Mouse (Mus musculus) CH12.LX (cell line): ENCODE data around the gene St6gal1. TPM values are rescaled to one million over a fixed set of nuclear protein-coding genes. Genes with fewer than 3 reads are reported as not detected.

Experiments
- DNase-seq: peaks from one replicate; pipeline ENCODE4 v3.0.0-alpha.2; 2013; ENCODE audit errors: extremely low read depth
- H3K27ac ChIP-seq: 2 replicates; pipeline ENCODE4 v1.5.1; 2012; ENCODE audit warnings: low read depth, mild to moderate bottlenecking, control low read depth, moderate library complexity; ENCODE audit not compliant: insufficient read depth
- H3K27me3 ChIP-seq: replicated peaks from 2 replicates; pipeline ENCODE3; 2012; ENCODE audit warnings: inconsistent platforms
- H3K36me3 ChIP-seq, 2 experiments: replicated peaks in 1 of 2; 2 replicates each; pipeline versions ENCODE3 to v1.6.1; 2012; ENCODE audit warnings: inconsistent platforms in 1 of 2, low read length in 1 of 2, mild to moderate bottlenecking in 1 of 2, mixed read lengths in 1 of 2, moderate library complexity in 1 of 2; ENCODE audit not compliant: control insufficient read depth in 1 of 2, insufficient read depth in 1 of 2
- H3K4me1 ChIP-seq, 2 experiments: 2 replicates each; pipeline ENCODE4 v1.6.1; 2012; ENCODE audit warnings: inconsistent platforms in 1 of 2, moderate library complexity in 1 of 2; ENCODE audit not compliant: insufficient read depth in 2 of 2, control insufficient read depth in 1 of 2
- H3K4me2 ChIP-seq: 2 replicates; pipeline ENCODE4 v1.6.1; 2012; ENCODE audit warnings: low read depth, mild to moderate bottlenecking, control low read depth; ENCODE audit not compliant: poor library complexity, insufficient read depth, severe bottlenecking
- H3K4me3 ChIP-seq, 3 experiments: fragments of 150-350 bp in 1 of 3; sonication (generic) in 1 of 3; replicated peaks in 1 of 3; 2 replicates each; pipeline versions ENCODE3 to v1.5.1; 2011 to 2012; ENCODE audit warnings: low read depth in 2 of 3, low read length in 2 of 3, mild to moderate bottlenecking in 2 of 3, moderate library complexity in 2 of 3, control low read depth in 1 of 3, improper control_type of control experiment in 1 of 3, inconsistent platforms in 1 of 3, mixed read lengths in 1 of 3; ENCODE audit not compliant: poor library complexity in 1 of 3
- H3K79me2 ChIP-seq: replicated peaks from 2 replicates; pipeline ENCODE4 v1.6.1; 2012; ENCODE audit warnings: mild to moderate bottlenecking, moderate library complexity; ENCODE audit not compliant: control insufficient read depth, poor library complexity, insufficient read depth, severe bottlenecking; ENCODE audit errors: extremely low read depth
- H3K9ac ChIP-seq: 2 replicates; pipeline ENCODE4 v1.6.1; 2012; ENCODE audit warnings: low read depth, mild to moderate bottlenecking, control low read depth, moderate library complexity; ENCODE audit not compliant: insufficient read depth
- H3K9me3 ChIP-seq: replicated peaks from 2 replicates; pipeline ENCODE3; 2012; ENCODE audit warnings: low read length, inconsistent platforms, mixed read lengths
- CHD1 ChIP-seq: IDR thresholded peaks from 2 replicates; pipeline ENCODE4 v1.6.1; 2012; ENCODE audit warnings: low read depth, low read length, improper control_type of control experiment, inconsistent platforms
- E2F4 ChIP-seq: IDR thresholded peaks from 2 replicates; pipeline ENCODE4 v1.6.1; 2011; ENCODE audit warnings: low read depth, low read length, improper control_type of control experiment; ENCODE audit not compliant: insufficient replicate concordance
- ELF1 ChIP-seq: IDR thresholded peaks from 2 replicates; pipeline ENCODE4 v1.6.1; 2014; ENCODE audit warnings: low read depth, mild to moderate bottlenecking, inconsistent platforms, low read length, improper control_type of control experiment
- EP300 ChIP-seq: IDR thresholded peaks from 2 replicates; pipeline ENCODE4 v1.6.1; 2011; ENCODE audit warnings: low read length, improper control_type of control experiment
- ETS1 ChIP-seq: conservative IDR thresholded peaks from 2 replicates; pipeline ENCODE4 v1.6.1; 2012; ENCODE audit warnings: low read depth, mild to moderate bottlenecking, inconsistent platforms, low read length, improper control_type of control experiment, moderate library complexity
- IRF4 ChIP-seq: IDR thresholded peaks from 2 replicates; pipeline ENCODE4 v1.6.1; 2014; ENCODE audit warnings: low read depth, mild to moderate bottlenecking, inconsistent platforms, low read length, improper control_type of control experiment
- JUN ChIP-seq: IDR thresholded peaks from 2 replicates; pipeline ENCODE4 v1.6.1; 2011; ENCODE audit warnings: low read depth, mild to moderate bottlenecking, low read length, improper control_type of control experiment, moderate library complexity; ENCODE audit not compliant: insufficient read depth
- MAX ChIP-seq: IDR thresholded peaks from 2 replicates; pipeline ENCODE4 v1.6.1; 2011; ENCODE audit warnings: low read length, improper control_type of control experiment
- MEF2A ChIP-seq: IDR thresholded peaks from 2 replicates; pipeline ENCODE4 v1.6.1; 2014; ENCODE audit warnings: low read depth, mild to moderate bottlenecking, inconsistent platforms, low read length, improper control_type of control experiment, borderline replicate concordance
- MXI1 ChIP-seq: IDR thresholded peaks from 2 replicates; pipeline ENCODE4 v1.6.1; 2011; ENCODE audit warnings: mild to moderate bottlenecking, low read depth, low read length, improper control_type of control experiment
- MYC ChIP-seq: IDR thresholded peaks from 2 replicates; pipeline ENCODE4 v1.6.1; 2011; ENCODE audit warnings: low read depth, mild to moderate bottlenecking, improper control_type of control experiment, low read length
- NELFE ChIP-seq: IDR thresholded peaks from 2 replicates; pipeline ENCODE4 v1.6.1; 2011; ENCODE audit warnings: low read depth, low read length, improper control_type of control experiment
- POLR2A ChIP-seq: IDR thresholded peaks from 2 replicates; pipeline ENCODE4 v1.6.1; 2011; ENCODE audit warnings: low read depth, mild to moderate bottlenecking, improper control_type of control experiment, low read length
- POLR2AphosphoS2 ChIP-seq: IDR thresholded peaks from 2 replicates; pipeline ENCODE4 v1.6.1; 2011; ENCODE audit warnings: low read depth, low read length, improper control_type of control experiment
- RAD21 ChIP-seq: IDR thresholded peaks from 2 replicates; pipeline ENCODE4 v1.6.1; 2011; ENCODE audit warnings: low read depth, mild to moderate bottlenecking, low read length, improper control_type of control experiment, moderate library complexity
- SIN3A ChIP-seq: IDR thresholded peaks from 2 replicates; pipeline ENCODE4 v1.6.1; 2012; ENCODE audit warnings: low read length, improper control_type of control experiment, inconsistent platforms
- SMC3 ChIP-seq: IDR thresholded peaks from 2 replicates; pipeline ENCODE4 v1.6.1; 2011; ENCODE audit warnings: low read depth, low read length, improper control_type of control experiment
- TBP ChIP-seq: conservative IDR thresholded peaks from 2 replicates; pipeline ENCODE4 v1.6.1; 2011; ENCODE audit warnings: low read depth, low read length, improper control_type of control experiment
- TCF12 ChIP-seq: IDR thresholded peaks from 2 replicates; pipeline ENCODE4 v1.6.1; 2014; ENCODE audit warnings: low read depth, mild to moderate bottlenecking, inconsistent platforms, low read length, improper control_type of control experiment
- UBTF ChIP-seq: IDR thresholded peaks from 2 replicates; pipeline ENCODE4 v1.6.1; 2012; ENCODE audit warnings: low read depth, mild to moderate bottlenecking, inconsistent platforms, low read length, improper control_type of control experiment, moderate library complexity
- ZKSCAN1 ChIP-seq: IDR thresholded peaks from 2 replicates; pipeline ENCODE4 v1.6.1; 2012; ENCODE audit warnings: low read depth, inconsistent platforms, low read length, improper control_type of control experiment, borderline replicate concordance
- ZMIZ1 ChIP-seq: IDR thresholded peaks from 2 replicates; pipeline ENCODE4 v1.6.1; 2012; ENCODE audit warnings: low read depth, mild to moderate bottlenecking, inconsistent platforms, low read length, improper control_type of control experiment
- ZNF384 ChIP-seq: IDR thresholded peaks from 2 replicates; pipeline ENCODE4 v1.6.1; 2012; ENCODE audit warnings: low read depth, low read length, improper control_type of control experiment, inconsistent platforms
- dilution Hi-C: fragments of 300-500 bp; cut with MboI; formaldehyde crosslinking; loops from 2 replicates; pipeline ENCODE4 v1.14.3; 2020; ENCODE audit warnings: low sequenced_read_pairs; ENCODE audit not compliant: extremely low pct_unique_long_range_greater_than_20kb, extremely low pct_ligation_motif_present
- in situ Hi-C: fragments of 300-500 bp; cut with MboI; formaldehyde crosslinking; loops from 3 replicates; pipeline ENCODE4 v1.14.3; 2019; ENCODE audit warnings: low sequenced_read_pairs, low pct_ligation_motif_present, low pct_unique_long_range_greater_than_20kb, mixed read lengths
- polyA plus RNA-seq: library from polyadenylated mRNA; unstranded; fragments of >175 nt; gene quantifications from 2 replicates; pipeline ENCODE4 v1.2.1, GENCODE M21; 2012; ENCODE audit warnings: low read depth; ENCODE audit not compliant: insufficient read length
- total RNA-seq, 2 experiments: library from RNA; depleted of rRNA; stranded (reverse); fragments of 300-350 nt in 1 of 2; fragments of >200 nt in 1 of 2; gene quantifications; 2 replicates each; pipeline ENCODE4 v1.2.3; 2012 to 2014

St6gal1 gene
- total and polyA plus RNA-seq, 3 experiments: 64.5 to 168 (median 67.8) TPM

DNA sequence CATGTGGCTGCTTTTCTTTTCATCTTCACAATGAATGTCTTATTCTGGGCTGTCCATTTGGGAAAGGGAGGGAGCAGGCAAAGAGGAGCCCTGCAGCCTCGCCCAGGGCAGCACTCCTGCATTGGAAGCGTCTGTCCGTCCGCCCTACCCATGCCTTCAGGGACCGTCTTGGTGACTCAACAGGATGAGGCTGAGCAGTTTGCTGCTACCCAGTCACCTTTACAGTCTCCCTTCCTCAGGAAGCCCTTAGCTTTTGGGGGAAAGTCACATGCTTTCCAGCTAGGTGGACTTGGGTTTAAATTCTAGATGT lies 16.4 kb downstream of the St6gal1 start:
- in situ Hi-C loops: no loop called here

DNA sequence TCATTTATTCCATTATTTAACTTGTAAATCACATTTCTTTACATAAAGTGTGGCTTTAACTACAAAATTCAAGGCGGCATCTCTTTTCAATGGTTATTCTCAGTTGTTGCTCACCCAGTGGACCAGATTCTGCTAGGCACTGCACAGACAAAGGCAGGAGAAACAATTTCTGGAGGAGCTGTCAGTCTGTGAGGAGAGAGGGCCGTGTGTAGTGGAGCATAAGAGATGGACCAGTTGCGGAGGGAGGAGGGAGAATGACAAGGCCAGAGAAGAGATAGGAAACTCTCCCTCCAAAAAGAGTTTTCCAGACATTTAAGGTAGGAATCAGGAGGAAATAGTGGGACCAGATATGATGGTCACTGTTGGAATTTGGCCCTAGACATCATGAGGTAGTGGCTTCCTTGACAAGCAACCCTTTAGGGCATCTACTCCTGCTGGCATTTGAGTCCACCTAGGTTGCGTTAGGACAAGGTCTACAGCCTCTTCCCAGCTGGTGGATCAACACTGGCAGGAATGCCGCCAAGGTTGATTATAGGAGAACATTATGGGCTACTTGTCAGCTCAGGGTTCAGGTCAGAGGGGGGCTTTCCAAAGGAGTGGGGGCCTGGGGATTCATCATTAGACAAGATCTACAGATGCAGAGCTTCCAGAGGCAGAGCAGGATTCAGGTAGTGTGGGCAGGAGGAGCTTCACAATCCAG lies 19.3 kb downstream of the St6gal1 start:
- Histone ChIP-seq H3K27me3 (no peaks in the 10 kb centered on the region), H3K27ac (no peak overlapping the region)
- dilution Hi-C loops: no loop called here
- TF ChIP-seq MEF2A (no peak), ELF1 (no peak), IRF4 (no peak), ZNF384 (no peak), TBP (no peak), MXI1 (no peak), CHD1 (no peak), POLR2A (no peak), SMC3 (no peak), RAD21 (no peak), JUN (no peak)
- TF ChIP-seq, all 38 proteins: peak for 0
- Histone ChIP-seq H3K4me1 (peaks cover 8 to 36% of the 10 kb centered on the region in 2 experiments), H3K36me3 (peaks cover 0 to 53% of the 10 kb centered on the region in 2 experiments), H3K4me2 (no peak overlapping the region), H3K9me3 (no peaks in the 10 kb centered on the region), H3K79me2 (no peaks in the 10 kb centered on the region), H3K9ac (no peak overlapping the region), H3K4me3 (no peak overlapping the region)
- in situ Hi-C loops: no loop called here
- no peak for DNase-seq

More for the DNA sequence above, 16.4 kb downstream of the St6gal1 start:
- H3K27me3 ChIP-seq: no peaks in the 10 kb centered on the region
- dilution Hi-C loops: no loop called here
- H3K9me3 ChIP-seq: no peaks in the 10 kb centered on the region
- TF ChIP-seq ETS1 (no peak), TCF12 (no peak), UBTF (no peak), ZMIZ1 (no peak), POLR2AphosphoS2 (no peak), ZKSCAN1 (no peak), MEF2A (no peak), SIN3A (no peak), E2F4 (no peak), JUN (no peak), MYC (no peak), NELFE (no peak), TBP (no peak), MAX (no peak), EP300 (no peak)
- peaks cover 8 to 41% of the 10 kb centered on the region in 2 experiments for H3K4me1 ChIP-seq
- H3K79me2 ChIP-seq: no peaks in the 10 kb centered on the region
- no peak overlapping the region for H3K27ac ChIP-seq
- H3K9ac ChIP-seq: no peak overlapping the region
- no peak for DNase-seq
- peaks cover 0 to 48% of the 10 kb centered on the region in 2 experiments for H3K36me3 ChIP-seq
- no peak overlapping the region for H3K4me3 ChIP-seq
- H3K4me2 ChIP-seq: no peak overlapping the region
